Comparison of ENCODE assay signal across 9 mouse cellular contexts in the genomic region with DNA sequence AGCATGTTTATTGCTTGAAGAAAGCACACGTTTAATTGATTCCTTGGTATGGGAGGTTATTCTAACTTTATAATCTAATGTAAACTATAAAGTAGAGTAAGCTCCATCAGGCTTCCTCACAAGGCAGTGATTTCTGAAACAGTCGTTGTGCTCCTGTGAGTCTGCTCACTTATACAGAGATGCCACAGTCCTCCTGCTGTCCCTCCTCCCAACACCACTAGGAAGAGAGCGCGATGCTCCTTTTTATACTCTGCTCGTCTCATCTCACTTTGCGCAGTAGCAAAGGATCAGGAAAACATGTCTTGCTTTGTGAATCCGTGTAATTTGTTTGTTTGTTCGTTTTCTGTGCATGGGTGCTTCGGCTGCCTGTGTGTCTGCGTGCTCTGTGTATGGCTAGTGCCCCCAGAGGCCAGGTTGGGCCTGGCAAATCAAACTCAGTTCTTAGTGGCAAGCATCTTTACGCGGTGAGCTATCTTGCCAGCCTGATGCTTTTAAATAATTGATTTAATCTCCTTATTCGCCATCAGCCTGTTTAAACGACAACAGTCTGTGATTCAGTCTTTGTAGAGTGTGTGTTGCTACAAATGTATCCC.
DNase-seq lines count a peak whose midpoint lies in the region; ATAC-seq and TF ChIP-seq lines count a peak whose summit lies in the region.
"Had no signal": no experiment of that assay in that cellular context is flagged by ENCODE, and none has a peak within 500 bp of the region (broad histone marks: within the 10 kb centered on the region; RNA-seq: fewer than 3 reads in every experiment).

No protein-coding gene starts in this region.

- no peaks in the 10 kb centered on the region for H3K36me3 ChIP-seq in forebrain, embryonic 14.5 days (ENCODE audit: control insufficient read depth, insufficient read depth, low read length)
- H3K36me3 ChIP-seq in forebrain, embryonic 10.5 days (replicated peaks) = no peaks in the 10 kb centered on the region
- no peaks in the 10 kb centered on the region for H3K36me3 ChIP-seq in midbrain, embryonic 15.5 days (replicated peaks)
- H3K36me3 ChIP-seq: forebrain, embryonic 12.5 days had no signal

- intact Hi-C loops in left cerebral cortex, postnatal 4 days (cut with DNase I) = no loop called here

- 52% methylated on average over 14 of the region's 14 CpGs for WGBS in forebrain, embryonic 14.5 days
- WGBS in forebrain, embryonic 10.5 days = 60% methylated on average over 14 of the region's 14 CpGs
- 44% methylated on average over 14 of the region's 14 CpGs for WGBS in midbrain, embryonic 15.5 days

- ATAC-seq in forebrain, embryonic 14.5 days = no peak
- no peak for ATAC-seq in Patski
- no peak for ATAC-seq in midbrain, embryonic 15.5 days (replicated peaks)

- in situ Hi-C loops in Patski (cut with MboI; ENCODE audit: low pct_unique_long_range_greater_than_20kb) = no loop called here

- no peaks in the 10 kb centered on the region for H3K4me1 ChIP-seq in forebrain, embryonic 14.5 days (ENCODE audit: control insufficient read depth, insufficient read depth, low read length)
- peaks cover 7% of the 10 kb centered on the region; the same call in 1 of the 2 replicates for H3K4me1 ChIP-seq in forebrain, embryonic 10.5 days
- peaks cover 11% of the 10 kb centered on the region; the same call in 1 of the 2 replicates for H3K4me1 ChIP-seq in midbrain, embryonic 15.5 days

- no peaks in the 10 kb centered on the region for H3K9me3 ChIP-seq in forebrain, embryonic 14.5 days (replicated peaks; ENCODE audit: control insufficient read depth, low read length)
- H3K9me3 ChIP-seq in forebrain, embryonic 10.5 days = no peaks in the 10 kb centered on the region
- H3K9me3 ChIP-seq in midbrain, embryonic 15.5 days = no peaks in the 10 kb centered on the region
- H3K9me3 ChIP-seq: forebrain, embryonic 12.5 days had no signal

- POLR2A ChIA-PET in Patski (lab: Charles Lee) = no interaction called here

- H3K27me3 ChIP-seq in forebrain, embryonic 14.5 days (replicated peaks; ENCODE audit: control insufficient read depth, insufficient read depth, low read length) = no peaks in the 10 kb centered on the region
- no peaks in the 10 kb centered on the region for H3K27me3 ChIP-seq in forebrain, embryonic 10.5 days (ENCODE audit: poor library complexity, severe bottlenecking)
- peaks cover 16% of the 10 kb centered on the region for H3K27me3 ChIP-seq in Patski
- H3K27me3 ChIP-seq in midbrain, embryonic 15.5 days (replicated peaks) = no peaks in the 10 kb centered on the region

- no peak overlapping the region for H3K27ac ChIP-seq in forebrain, embryonic 14.5 days (ENCODE audit: low read depth, low read length)
- no peak overlapping the region for H3K27ac ChIP-seq in forebrain, embryonic 10.5 days
- H3K27ac ChIP-seq in midbrain, embryonic 15.5 days = no peak overlapping the region
- H3K27ac ChIP-seq: forebrain, embryonic 12.5 days had no signal

- CTCF ChIA-PET in Patski (lab: Charles Lee) = no interaction called here

- DNase-seq in forebrain, embryonic 14.5 days (ENCODE audit: low spot score) = peak; percentile 38
- no peak for DNase-seq in forebrain, embryonic 10.5 days (ENCODE audit: extremely low spot score, low spot score)
- DNase-seq in left cerebral cortex, postnatal 4 days = peak; percentile 29
- no peak for DNase-seq in left cerebral cortex, adult 11 months (ENCODE audit: low spot score)
- DNase-seq in Patski (ENCODE audit: low read depth, low spot score) = no peak
- DNase-seq in spleen, adult 18-20 months = no peak
- DNase-seq in adrenal gland, postnatal 36 days = no peak

- no peak overlapping the region for H3K4me2 ChIP-seq in forebrain, embryonic 14.5 days (ENCODE audit: low read length)
- peak overlapping the region; percentile 25; the same call in 1 of the 2 replicates for H3K4me2 ChIP-seq in midbrain, embryonic 15.5 days
- H3K4me2 ChIP-seq: forebrain, embryonic 12.5 days had no signal

- H3K9ac ChIP-seq in forebrain, embryonic 14.5 days (ENCODE audit: low read length) = no peak overlapping the region
- no peak overlapping the region for H3K9ac ChIP-seq in midbrain, embryonic 15.5 days
- H3K9ac ChIP-seq: forebrain, embryonic 12.5 days had no signal

- H3K4me3 ChIP-seq in forebrain, embryonic 14.5 days (ENCODE audit: low read depth, low read length) = no peak overlapping the region
- H3K4me3 ChIP-seq in forebrain, embryonic 10.5 days = no peak overlapping the region
- no peak overlapping the region for H3K4me3 ChIP-seq in midbrain, embryonic 15.5 days
- H3K4me3 ChIP-seq: forebrain, embryonic 12.5 days had no signal

- peak; percentile 41 for TF ChIP-seq CTCF in Patski (IDR thresholded peaks at IDR 0.05)

Comparison
In these comparisons a context has a peak if more than half of its experiments do, and no peak if none do; other contexts are left out.
1. DNase-seq: peak in forebrain, embryonic 14.5 days (single experiment) and left cerebral cortex, postnatal 4 days (single experiment); none in forebrain, embryonic 10.5 days (single experiment), left cerebral cortex, adult 11 months (single experiment), Patski (single experiment), spleen, adult 18-20 months (0 of 2) and adrenal gland, postnatal 36 days (0 of 2).